Mouse (Mus musculus) gastrocnemius, postnatal 14 days (tissue): ENCODE measurements around the gene 2810004N23Rik. TPM values are rescaled to one million over a fixed set of nuclear protein-coding genes. Genes with fewer than 3 reads are reported as not detected.
A peak's percentile ranks its signal among the peaks of the same experiment; 100 is the strongest.
"Not testable (repeated sequence)": the region's sequence is repeated elsewhere in the genome, so short reads cannot be mapped to it uniquely, and the experiment has no call there.

Experiments used
- DNase-seq: peaks from one replicate; pipeline ENCODE4 v3.0.0; 2021; ENCODE audit warnings: mixed read lengths
- intact Hi-C: fragments of 180-260 bp; cut with DNase I; formaldehyde crosslinking; loops from one replicate; pipeline ENCODE4 v1.15.1; 2025; ENCODE audit warnings: low total_unique reads
- total RNA-seq, 2 experiments: library from RNA; stranded (reverse); gene quantifications; 2 replicates each; pipeline ENCODE4 v1.2.3; 2021

The 2810004N23Rik gene
- total RNA-seq, 2 experiments from 2014 or later, result 25.1 to 30.6 TPM

DNA sequence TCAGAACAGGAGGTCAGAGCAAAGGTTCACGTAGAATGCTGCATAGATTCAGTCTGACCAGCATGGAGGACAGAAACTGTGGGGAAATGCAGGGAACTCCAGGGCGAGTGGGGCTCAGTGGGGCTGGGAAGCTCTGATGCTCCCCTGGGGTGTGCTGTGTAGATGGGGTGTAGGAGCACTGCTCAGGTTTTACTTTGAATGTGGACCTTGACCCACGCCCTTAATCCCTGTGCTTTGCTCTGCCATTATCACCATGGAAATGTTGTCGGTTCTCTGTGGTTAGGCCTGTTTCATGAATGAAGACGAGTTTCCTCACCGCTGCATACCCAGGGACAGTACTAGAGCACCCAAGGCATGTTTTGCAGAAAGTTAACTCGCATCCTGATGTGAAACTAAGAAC lies 8.6 kb upstream of the 2810004N23Rik start:
- intact Hi-C loops, result no loop called here
- no peak for DNase-seq

DNA sequence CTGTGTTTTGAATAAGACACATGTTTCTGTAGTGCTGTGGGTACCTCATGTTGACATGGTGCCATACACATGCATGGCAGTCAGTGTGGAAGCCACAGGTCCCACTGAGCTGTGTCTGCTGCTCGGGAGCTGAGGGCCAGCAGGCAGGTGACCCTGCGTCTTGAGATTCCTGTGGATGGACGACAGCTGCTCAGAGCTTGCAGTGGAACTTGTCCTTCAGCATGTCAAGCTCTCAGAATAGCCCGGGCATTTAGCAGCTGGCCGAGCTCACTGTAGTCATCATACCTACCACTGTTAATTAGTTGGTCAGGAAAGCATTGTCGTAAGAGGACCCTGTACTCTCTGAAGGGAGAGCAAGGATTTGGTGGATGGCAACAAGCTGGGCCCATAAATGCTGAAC lies 6.8 kb upstream of the 2810004N23Rik start:
- intact Hi-C loops, result no loop called here
- peak; percentile 10 for DNase-seq

DNA sequence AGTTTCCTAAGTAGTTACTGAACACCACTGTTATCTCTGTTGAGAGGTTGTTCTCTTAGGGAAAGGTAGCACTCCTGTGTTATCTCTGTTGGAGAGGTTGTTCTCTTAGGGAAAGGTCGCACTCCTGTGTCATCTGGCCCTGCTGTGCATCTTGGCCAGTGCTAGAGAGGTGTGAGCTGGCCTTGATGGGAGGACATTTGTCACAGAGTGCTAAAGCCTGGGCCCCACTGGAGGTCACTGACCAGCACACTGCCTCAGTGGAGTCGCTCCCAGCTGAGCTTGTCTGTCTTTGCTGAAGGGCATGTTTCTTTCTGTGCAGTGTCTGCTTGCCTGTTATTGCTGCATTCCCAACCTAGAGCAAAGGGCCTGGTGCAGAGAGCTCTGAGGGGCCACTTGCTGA lies 4.2 kb upstream of the 2810004N23Rik start:
- no peak for DNase-seq
- intact Hi-C loops, result no loop called here

DNA sequence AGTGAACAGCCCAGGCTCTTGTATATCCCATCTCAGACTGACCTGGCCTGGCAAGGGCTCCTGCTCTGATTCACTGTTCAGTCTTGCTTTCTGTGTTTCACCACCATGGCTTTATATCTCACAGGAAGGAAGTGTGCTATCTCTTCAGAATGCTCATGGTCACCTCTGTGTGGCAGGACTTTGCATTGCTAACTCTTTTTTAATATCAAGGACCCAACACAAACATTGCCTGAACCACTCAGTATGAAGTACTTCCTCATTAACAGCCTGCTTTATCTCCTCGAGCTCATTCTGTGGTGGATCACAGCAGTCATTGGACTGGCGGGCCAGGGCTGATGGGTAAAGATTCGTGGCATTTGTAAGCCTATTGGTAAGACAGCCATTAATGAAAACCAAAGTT lies 3.7 kb upstream of the 2810004N23Rik start:
- intact Hi-C loops, result no loop called here
- no peak for DNase-seq

DNA sequence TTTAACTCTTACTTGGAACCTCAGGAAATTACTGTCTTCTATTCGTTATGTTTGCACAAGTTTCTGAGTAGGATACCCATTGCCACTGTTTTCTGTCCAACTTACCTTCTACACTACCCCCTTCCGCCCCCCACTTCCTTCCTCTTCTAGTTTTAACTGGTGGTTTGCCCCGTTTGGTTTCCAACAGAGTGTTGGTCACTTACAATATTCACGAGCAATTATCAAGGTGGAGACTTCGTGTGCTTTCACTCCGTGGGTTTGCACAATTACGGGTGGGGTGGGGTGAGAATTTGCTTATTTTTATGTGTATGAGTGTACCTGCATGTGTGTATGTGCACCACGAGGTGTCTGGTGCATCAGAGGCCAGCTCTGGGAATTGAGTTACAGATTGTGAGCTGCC lies 809 bp upstream of the 2810004N23Rik start:
- intact Hi-C loops, result no loop called here
- no peak for DNase-seq

GRCm38 (mm10) chr8:124863163-124863677 lies 300 bp upstream of the 2810004N23Rik start:
- DNase-seq, result no peak
- intact Hi-C loops, result no loop called here

- DNase-seq, result no peak
- intact Hi-C loops, result no loop called here
Observed at GRCm38 (mm10) chr8:124860188-124860587, 2.7 kb downstream of the 2810004N23Rik start.

DNA sequence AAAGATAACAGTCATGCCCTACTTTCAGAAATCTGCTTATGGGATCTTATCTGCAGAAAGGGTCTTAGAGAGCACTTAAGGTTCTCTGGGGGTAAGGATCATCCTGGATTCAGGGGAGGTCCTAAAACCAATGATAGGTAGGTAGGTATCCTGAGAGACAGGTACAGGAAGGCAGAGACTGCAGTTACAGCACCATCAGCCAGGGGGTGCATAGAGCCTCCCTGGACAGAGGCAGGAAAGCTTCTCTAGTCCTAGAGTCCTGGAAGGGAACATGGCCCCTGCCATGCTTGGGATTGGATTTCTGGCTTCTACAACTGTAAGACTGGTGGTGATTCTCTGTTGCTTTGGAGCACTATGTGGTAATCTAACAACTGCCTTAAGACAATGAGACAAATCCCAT lies 3.5 kb downstream of the 2810004N23Rik start:
- DNase-seq, result peak; percentile 30
- intact Hi-C loops, result no loop called here

DNA sequence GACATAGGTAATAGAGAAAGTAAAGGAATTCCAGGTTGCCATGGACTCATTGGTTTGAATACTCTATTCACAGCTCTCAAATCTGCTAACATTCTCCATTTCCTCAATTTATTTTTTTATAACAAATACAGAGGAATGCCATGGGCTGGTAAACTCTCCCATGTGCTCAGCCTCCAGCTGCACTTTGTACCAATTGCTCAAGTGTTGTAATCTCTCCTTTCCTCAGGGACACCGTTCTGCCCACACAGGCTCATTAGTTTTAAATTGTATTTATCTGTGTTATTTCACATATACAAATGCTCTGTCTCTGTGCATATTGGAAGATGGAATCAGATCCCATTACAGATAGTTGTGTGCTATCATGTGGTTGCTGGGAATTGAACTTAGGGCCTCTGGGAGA lies 9.4 kb downstream of the 2810004N23Rik start:
- intact Hi-C loops, result no loop called here
- no peak for DNase-seq

DNA sequence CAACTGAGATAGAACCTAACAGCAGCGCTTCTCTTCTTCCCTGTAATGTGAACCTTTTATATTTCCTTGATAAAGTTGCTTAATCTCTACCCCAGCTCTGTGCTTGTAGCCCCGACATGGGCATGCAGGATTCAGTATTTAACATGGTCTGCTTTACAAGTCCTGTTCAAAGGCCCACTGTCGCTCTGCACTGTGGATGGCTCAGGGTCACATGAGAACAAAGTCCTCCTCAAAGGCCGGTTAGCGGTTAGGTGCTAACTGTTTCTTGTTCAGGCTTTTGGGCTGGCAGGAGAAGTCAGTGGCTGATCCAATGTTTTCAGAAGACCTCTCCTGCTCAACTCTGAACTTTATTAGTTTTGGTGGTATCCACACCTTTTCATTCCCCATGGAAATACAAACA lies 17.3 kb downstream of the 2810004N23Rik start:
- intact Hi-C loops, result no loop called here
- no peak for DNase-seq

DNA sequence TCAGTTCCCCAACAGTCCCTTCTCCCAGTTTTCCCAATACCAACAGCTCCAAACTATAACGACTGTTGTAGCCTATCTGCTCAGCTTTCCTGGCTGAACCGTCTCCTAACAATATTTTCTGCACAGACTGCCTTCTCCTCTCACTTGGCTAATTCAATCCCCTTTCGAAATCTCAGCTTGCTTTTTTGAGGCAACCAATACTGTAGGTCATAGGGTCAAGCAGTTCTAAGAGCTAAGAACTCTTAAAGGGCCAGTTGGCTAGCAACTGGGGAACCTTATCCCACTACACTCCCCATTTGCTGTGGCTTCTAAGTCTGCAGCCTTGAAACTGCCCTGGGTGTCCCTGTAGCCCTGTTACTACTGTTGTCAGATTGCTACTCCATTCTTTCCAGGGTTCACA lies 17.8 kb downstream of the 2810004N23Rik start:
- DNase-seq, result no peak
- intact Hi-C loops, result no loop called here

GRCm38 (mm10) chr8:124842929-124843328 lies 20.0 kb downstream of the 2810004N23Rik start:
- DNase-seq, intact Hi-C loops: not testable (repeated sequence)

DNA sequence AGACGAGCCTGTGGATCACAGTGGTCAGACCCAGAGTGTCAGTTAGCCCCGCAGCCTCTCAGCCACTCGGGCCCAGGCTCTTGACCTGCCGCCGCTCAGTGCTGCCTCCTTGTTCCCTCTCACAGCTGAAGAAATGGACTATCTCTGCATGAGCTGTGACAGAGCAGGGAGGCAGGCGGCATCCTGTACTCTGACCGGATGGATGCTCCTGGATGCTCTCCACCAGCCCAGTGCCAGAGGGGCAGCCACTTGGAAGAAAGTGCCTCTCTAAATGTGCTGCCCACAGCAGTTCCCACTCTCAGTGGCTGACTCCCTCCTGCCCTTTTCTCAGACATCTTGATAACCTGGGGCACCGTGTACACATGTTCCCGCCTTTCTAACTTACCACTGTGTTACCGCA lies 21.1 kb downstream of the 2810004N23Rik start:
- no peak for DNase-seq
- intact Hi-C loops, result no loop called here

DNA sequence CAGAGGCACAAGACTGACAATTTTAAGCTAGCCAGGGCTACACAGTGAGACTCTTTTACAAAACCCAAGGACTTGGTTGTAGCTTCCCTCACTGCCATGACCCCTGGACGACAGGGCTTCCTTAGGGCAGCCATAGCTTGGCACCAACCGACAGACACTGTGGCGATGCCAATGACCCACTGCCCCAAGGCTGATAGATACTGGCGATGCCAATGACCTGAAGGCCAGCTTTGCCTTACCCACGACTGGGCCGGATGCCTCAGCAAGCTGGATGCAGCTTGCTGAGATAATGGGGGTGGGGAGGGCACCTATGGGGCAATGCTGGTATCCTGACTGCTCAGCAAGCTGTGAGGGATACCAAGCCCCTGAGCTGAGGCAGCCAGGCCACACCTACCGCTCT lies 22.0 kb downstream of the 2810004N23Rik start:
- intact Hi-C loops, result no loop called here
- DNase-seq, result no peak

GRCm38 (mm10) chr8:124839371-124839770 lies 23.5 kb downstream of the 2810004N23Rik start:
- intact Hi-C loops, result no loop called here
- no peak for DNase-seq

DNA sequence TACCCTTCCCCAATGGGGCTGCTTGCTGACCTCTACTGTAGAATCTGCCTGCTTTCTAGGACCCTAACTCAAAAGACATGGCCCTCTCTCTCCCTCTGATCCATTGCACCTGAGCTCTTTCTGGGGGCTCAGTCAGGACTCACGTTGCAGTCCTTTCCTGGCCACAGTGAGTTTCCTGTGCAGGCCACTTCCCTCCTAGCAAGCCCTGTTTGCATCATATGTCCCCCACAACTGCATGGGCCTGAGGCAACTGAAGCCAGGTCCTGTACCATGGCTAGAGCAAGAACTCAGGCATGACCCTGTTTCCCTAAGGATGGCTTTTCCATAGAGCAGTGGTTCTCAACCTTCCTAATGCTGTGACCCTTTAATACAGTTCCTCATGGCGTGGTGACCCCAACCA lies 25.0 kb downstream of the 2810004N23Rik start:
- DNase-seq, result no peak
- intact Hi-C loops, result no loop called here

- no peak for DNase-seq
- intact Hi-C loops, result no loop called here
Observed at GRCm38 (mm10) chr8:124836907-124837306, 26.0 kb downstream of the 2810004N23Rik start.

GRCm38 (mm10) chr8:124836273-124836672 lies 26.6 kb downstream of the 2810004N23Rik start:
- intact Hi-C loops, result no loop called here
- no peak for DNase-seq

DNA sequence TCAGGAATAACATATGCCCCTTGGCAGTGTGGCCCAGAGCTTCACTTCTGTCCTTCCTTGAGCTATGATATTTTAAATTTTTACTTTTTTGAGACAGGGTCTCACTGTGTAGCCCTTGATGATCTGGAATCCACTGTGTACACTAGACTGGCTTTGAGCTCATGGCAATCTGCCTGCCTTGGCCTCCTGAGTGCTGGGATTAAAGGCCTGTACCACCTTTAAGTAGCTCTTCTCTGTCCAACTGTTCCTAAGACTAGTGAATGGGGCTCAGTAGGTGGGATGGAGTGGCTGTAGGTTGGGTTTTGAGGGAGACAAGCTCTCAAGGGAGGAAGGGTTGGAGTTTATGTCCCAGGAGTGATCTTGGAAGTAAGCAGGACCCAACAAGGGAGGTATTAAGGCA lies 27.1 kb downstream of the 2810004N23Rik start:
- intact Hi-C loops, result no loop called here
- no peak for DNase-seq

DNA sequence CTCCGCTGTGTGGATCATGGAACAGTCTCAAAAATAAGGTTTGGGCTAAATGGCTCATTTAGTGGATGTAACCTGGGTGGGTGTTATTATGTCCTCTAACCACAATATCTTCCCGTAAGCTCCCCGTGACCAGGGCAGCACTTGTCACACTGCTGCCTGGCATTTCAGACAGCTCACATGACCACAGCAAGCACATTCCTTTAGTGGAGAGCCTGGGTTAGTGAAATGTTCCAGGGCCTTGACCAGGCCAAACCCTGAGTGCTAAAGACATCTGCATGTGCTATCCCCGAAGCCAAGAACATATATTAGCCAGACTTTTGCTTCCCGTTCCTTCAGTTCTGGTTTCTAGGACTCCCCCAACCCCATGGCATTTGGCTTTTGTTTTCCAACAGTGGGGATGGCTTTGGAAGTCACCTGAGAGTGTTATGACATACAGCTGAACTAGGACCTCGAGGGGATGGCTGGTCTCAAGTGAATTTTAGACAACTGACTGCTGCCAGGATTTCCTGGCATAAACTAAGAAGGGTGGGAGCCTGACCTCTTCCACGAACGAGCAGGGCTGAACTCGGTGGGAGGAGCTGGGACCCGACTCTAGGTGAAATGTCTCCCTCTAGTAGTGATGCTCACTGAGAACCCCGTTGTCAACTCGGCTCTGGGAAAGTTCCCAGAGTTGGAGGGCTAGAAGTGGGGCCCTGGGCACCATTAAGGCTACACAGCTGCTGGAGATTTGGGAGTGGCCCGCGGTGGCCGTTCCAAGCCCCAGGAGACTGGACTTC lies 29.3 kb downstream of the 2810004N23Rik start:
- no peak for DNase-seq
- intact Hi-C loops, result no loop called here

- DNase-seq, result no peak
- intact Hi-C loops, result no loop called here
Observed at GRCm38 (mm10) chr8:124831941-124832340, 31.0 kb downstream of the 2810004N23Rik start.

DNA sequence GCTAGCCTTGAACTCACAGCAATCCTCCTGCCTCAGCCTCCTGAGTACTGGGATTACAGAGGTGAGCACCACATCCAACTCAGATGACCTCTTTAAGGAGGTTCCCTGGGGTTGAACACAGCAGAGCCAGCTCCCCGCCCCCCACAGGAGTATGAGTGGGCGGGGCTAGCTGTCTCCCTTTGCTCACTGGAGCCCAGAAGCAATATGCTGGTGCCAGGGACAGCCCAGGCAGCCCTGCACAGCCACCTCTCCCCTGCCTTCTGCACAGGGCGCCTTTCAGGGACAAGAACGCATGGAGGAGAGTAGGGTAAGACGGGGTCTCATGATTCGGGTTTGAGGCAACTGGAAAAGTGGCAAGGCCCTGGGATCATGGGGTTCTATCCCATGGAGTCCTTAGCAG lies 31.4 kb downstream of the 2810004N23Rik start:
- intact Hi-C loops, result no loop called here
- no peak for DNase-seq
